Mouse (Mus musculus): ENCODE data around the gene Birc3.
A peak's percentile ranks its signal among the peaks of the same experiment; 100 is the strongest.
"Not testable (repeated sequence)": the region's sequence is repeated elsewhere in the genome, so short reads cannot be mapped to it uniquely, and the experiment has no call there.

Birc3 gene

GRCm38 (mm10) chr9:7872775-7873439 is at the start of gene Birc3:
TSS of gene Birc3 (minus strand) at chr9:7873186.
- peak; percentile 75 to 90 for DNase-seq

GRCm38 (mm10) chr9:7914925-7915324 is 41.9 kb upstream of the Birc3 start:
- no peak for DNase-seq

GRCm38 (mm10) chr9:7914487-7914886 is 41.5 kb upstream of the Birc3 start:
- DNase-seq, result peak; percentile 64 to 80

- no peak for DNase-seq
These were observed 41.0 kb upstream of the Birc3 start for GRCm38 (mm10) chr9:7913953-7914352.

GRCm38 (mm10) chr9:7907351-7907985 is 34.5 kb upstream of the Birc3 start:
- no peak for DNase-seq

- DNase-seq, result no peak
These were observed 33.6 kb upstream of the Birc3 start for GRCm38 (mm10) chr9:7906564-7906963.

- no peak for DNase-seq
These were observed 30.8 kb upstream of the Birc3 start for GRCm38 (mm10) chr9:7903825-7904224.

- DNase-seq, result no peak
These were observed 30.3 kb upstream of the Birc3 start for GRCm38 (mm10) chr9:7903262-7903661.

- DNase-seq, result no peak
These were observed 29.3 kb upstream of the Birc3 start for GRCm38 (mm10) chr9:7902311-7902710.

- DNase-seq, result no peak
These were observed 28.0 kb upstream of the Birc3 start for GRCm38 (mm10) chr9:7900965-7901364.

GRCm38 (mm10) chr9:7897502-7897901 is 24.5 kb upstream of the Birc3 start:
- peak; percentile 74 to 87 for DNase-seq

GRCm38 (mm10) chr9:7891796-7892195 is 18.8 kb upstream of the Birc3 start:
- DNase-seq, result not testable (repeated sequence)

- DNase-seq, result no peak
These were observed 18.2 kb upstream of the Birc3 start for GRCm38 (mm10) chr9:7891177-7891576.

GRCm38 (mm10) chr9:7884346-7884745 is 11.4 kb upstream of the Birc3 start:
- no peak for DNase-seq

- DNase-seq, result no peak
These were observed 9.4 kb upstream of the Birc3 start for GRCm38 (mm10) chr9:7882304-7882865.

GRCm38 (mm10) chr9:7873511-7874211 is 675 bp upstream of the Birc3 start:
- DNase-seq, result no peak

GRCm38 (mm10) chr9:7872044-7872774 is 777 bp downstream of the Birc3 start:
- no peak for DNase-seq

- no peak for DNase-seq
These were observed 1.5 kb downstream of the Birc3 start for GRCm38 (mm10) chr9:7871316-7872043.

GRCm38 (mm10) chr9:7870556-7871315 is 2.2 kb downstream of the Birc3 start:
- no peak for DNase-seq

- DNase-seq, result no peak
These were observed 4.0 kb downstream of the Birc3 start for GRCm38 (mm10) chr9:7868838-7869491.

- DNase-seq, result peak in 1 of 2 experiments; percentile 43
These were observed 5.0 kb downstream of the Birc3 start for GRCm38 (mm10) chr9:7867981-7868380.
